Mouse (Mus musculus): ENCODE measurements around the gene Clybl.

DNA sequence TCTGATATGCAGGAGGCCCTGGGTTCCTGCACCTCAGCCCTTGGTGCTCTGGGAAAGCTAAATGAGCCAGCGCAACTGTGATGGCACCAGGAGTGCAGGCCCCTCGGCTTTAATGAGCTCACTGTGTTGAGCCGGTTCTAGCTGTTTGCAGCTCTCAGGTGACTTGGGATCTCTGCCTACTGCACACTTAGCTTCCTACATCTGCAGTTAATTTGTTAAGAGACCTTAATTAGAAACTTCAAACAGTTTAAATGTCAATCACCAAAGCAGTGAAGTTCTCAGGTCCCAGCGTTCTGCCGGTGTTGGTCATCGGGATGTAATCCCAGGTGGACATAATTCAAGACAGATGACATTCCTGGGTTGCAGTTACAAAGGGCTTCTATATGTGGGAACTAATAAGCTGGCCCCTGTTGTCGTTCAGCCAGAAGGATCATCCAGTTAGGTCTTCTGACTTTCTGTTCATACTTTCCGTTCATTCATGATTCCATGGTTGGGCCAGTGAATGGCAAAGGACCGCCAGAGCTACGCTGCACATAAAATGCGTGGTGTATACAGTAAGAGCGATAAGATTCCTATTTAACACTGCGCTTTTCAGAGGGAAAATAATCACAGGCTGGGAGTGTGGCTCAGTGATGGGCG, 18.9 kb downstream of the Clybl start:
- TF ChIP-seq GATA1 (IDR thresholded peaks at IDR 0.05; ENCODE audit: low read depth, low read length): no peak
- TF ChIP-seq ZNF384 (IDR thresholded peaks at IDR 0.05; ENCODE audit: low read depth, low read length): no peak
- no peak for TF ChIP-seq ZC3H11A (IDR thresholded peaks at IDR 0.05; ENCODE audit: low read depth, low read length)
- TF ChIP-seq TAL1 (IDR thresholded peaks at IDR 0.05; ENCODE audit: low read length): no peak
- no peak for TF ChIP-seq EP300 (IDR thresholded peaks at IDR 0.05; ENCODE audit: low read depth in 1 of 2, low read length in 2 of 2)
- TF ChIP-seq CTCF (IDR thresholded peaks at IDR 0.05 in 2 of 3, conservative IDR thresholded peaks at IDR 0.05 in 1 of 3; ENCODE audit: control insufficient read depth in 1 of 3, insufficient read depth in 1 of 3, low read depth in 2 of 3, low read length in 3 of 3, poor library complexity in 1 of 3, severe bottlenecking in 1 of 3): no peak
- TF ChIP-seq MYC (IDR thresholded peaks at IDR 0.05; ENCODE audit: low read depth, low read length): no peak
- no peak for TF ChIP-seq ETS1 (IDR thresholded peaks at IDR 0.05; ENCODE audit: low read depth, low read length)
